Mouse (Mus musculus) urinary bladder, postnatal 4 days (tissue): ENCODE results near the gene Mettl1.

Experiments used
- DNase-seq, 2 experiments: peaks; one replicate each; pipeline ENCODE4 v3.0.0; 2021 to 2022; ENCODE audit warnings: low spot score in 2 of 2

The Mettl1 gene

GRCm38 (mm10) chr10:127041274-127041766 is at the start of gene Mettl1, which contains the start of gene Eef1akmt3:
Mettl1 (plus strand) TSS chr10:127041414.
Eef1akmt3 (minus strand) TSS chr10:127041513.
- DNase-seq: peak in 1 of 2 experiments; percentile 38

- DNase-seq: no peak
Observed at GRCm38 (mm10) chr10:126991676-126992075, 49.5 kb upstream of the Mettl1 start.

- DNase-seq: no peak
Observed at GRCm38 (mm10) chr10:126993621-126994020, 47.6 kb upstream of the Mettl1 start.

GRCm38 (mm10) chr10:126997340-126998113 is 43.7 kb upstream of the Mettl1 start:
- no peak for DNase-seq

- DNase-seq: no peak
Observed at GRCm38 (mm10) chr10:127000529-127000928, 40.7 kb upstream of the Mettl1 start, which contains the start of gene Avil. Avil (plus strand) TSS chr10:127000709.

GRCm38 (mm10) chr10:127001297-127001696 is 39.9 kb upstream of the Mettl1 start:
- no peak for DNase-seq

GRCm38 (mm10) chr10:127002056-127002455 is 39.2 kb upstream of the Mettl1 start:
- DNase-seq: no peak

GRCm38 (mm10) chr10:127002765-127003164 is 38.4 kb upstream of the Mettl1 start:
- no peak for DNase-seq

- no peak for DNase-seq
Observed at GRCm38 (mm10) chr10:127003334-127003733, 37.9 kb upstream of the Mettl1 start.

GRCm38 (mm10) chr10:127003806-127004205 is 37.4 kb upstream of the Mettl1 start:
- no peak for DNase-seq

GRCm38 (mm10) chr10:127016488-127016887 is 24.7 kb upstream of the Mettl1 start:
- no peak for DNase-seq

- DNase-seq: no peak
Observed at GRCm38 (mm10) chr10:127017071-127017470, 24.1 kb upstream of the Mettl1 start.

- no peak for DNase-seq
Observed at GRCm38 (mm10) chr10:127018422-127018821, 22.8 kb upstream of the Mettl1 start.

GRCm38 (mm10) chr10:127030336-127031296 is 10.6 kb upstream of the Mettl1 start, which contains the start of gene Tsfm:
Tsfm (minus strand) TSS chr10:127030840.
- peak; percentile 86 to 93 for DNase-seq

GRCm38 (mm10) chr10:127033301-127033741 is 7.9 kb upstream of the Mettl1 start:
- no peak for DNase-seq

- no peak for DNase-seq
Observed at GRCm38 (mm10) chr10:127036273-127036672, 4.9 kb upstream of the Mettl1 start.

- DNase-seq: no peak
Observed at GRCm38 (mm10) chr10:127037641-127038040, 3.6 kb upstream of the Mettl1 start.

GRCm38 (mm10) chr10:127040569-127041214 is 522 bp upstream of the Mettl1 start:
- DNase-seq: no peak

GRCm38 (mm10) chr10:127041774-127042338 is 642 bp downstream of the Mettl1 start:
- peak; percentile 85 to 87 for DNase-seq

- no peak for DNase-seq
Observed at GRCm38 (mm10) chr10:127042468-127043115, 1.4 kb downstream of the Mettl1 start.

- no peak for DNase-seq
Observed at GRCm38 (mm10) chr10:127043187-127043586, 2.0 kb downstream of the Mettl1 start.
